Mouse (Mus musculus): ENCODE results near the gene Gpnmb. TPM values are rescaled to one million over a fixed set of nuclear protein-coding genes. Genes with fewer than 3 reads are reported as not detected.

The Gpnmb gene
- polyA plus RNA-seq, 1 experiment: 3.8 TPM

DNA sequence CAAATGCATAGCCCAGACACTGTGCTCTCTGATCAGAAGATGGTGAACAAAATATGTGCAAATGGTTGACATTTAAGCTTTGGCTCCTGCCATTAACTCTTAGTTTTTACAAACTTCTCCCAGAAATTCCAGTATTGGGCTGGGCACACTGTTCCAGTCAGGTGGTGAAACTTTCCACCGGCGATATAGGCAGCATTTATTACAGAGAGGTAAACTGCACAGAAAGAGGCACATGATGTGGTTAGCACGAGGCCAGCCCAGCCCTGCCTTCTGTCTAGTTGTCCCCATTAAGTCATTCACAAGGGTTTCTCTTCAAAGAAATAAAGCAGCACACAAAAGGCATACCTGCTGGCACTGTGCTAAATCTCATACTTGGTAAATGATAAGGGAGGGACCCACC lies 7.6 kb upstream of the Gpnmb start:
- H3K36me3 ChIP-seq (ENCODE audit: control insufficient read depth, insufficient read depth, low read length): no peaks in the 10 kb centered on the region
- WGBS: 85% methylated on average over 3 of the region's 3 CpGs
- DNase-seq (ENCODE audit: low read depth in 1 of 2, low spot score in 2 of 2): no peak
- H3K27me3 ChIP-seq (ENCODE audit: control insufficient read depth, insufficient read depth, low read length): no peaks in the 10 kb centered on the region
- H3K27ac ChIP-seq (ENCODE audit: insufficient read depth, low read length): no peak overlapping the region
- no peaks in the 10 kb centered on the region for H3K4me1 ChIP-seq (ENCODE audit: control insufficient read depth, insufficient read depth, insufficient read length)
- TF ChIP-seq CTCF (IDR thresholded peaks at IDR 0.05; ENCODE audit: extremely low read depth, insufficient read depth, insufficient read length, insufficient replicate concordance): no peak
- H3K4me3 ChIP-seq (ENCODE audit: extremely low read depth, insufficient read depth, insufficient read length): no peak overlapping the region

DNA sequence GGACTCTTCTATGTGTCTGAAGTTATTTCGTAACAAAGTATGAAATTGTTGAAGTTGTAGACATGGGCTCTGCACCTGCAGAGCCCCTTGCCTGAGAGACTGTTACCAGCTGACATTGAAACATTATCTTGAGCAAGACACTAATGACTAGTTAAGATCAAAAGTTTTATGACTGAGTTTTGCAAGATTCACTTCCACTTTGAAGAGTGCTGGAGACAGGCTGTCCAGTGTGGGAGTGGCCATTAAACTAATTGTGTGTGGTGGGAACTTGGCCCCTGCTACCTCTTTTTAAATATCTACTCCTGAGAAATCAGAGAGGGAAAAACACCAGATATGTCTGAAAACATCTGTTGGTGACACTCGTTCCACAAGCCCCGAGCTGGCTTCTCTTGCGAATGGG lies 5.1 kb upstream of the Gpnmb start:
- no peaks in the 10 kb centered on the region for H3K36me3 ChIP-seq (ENCODE audit: control insufficient read depth, insufficient read depth, low read length)
- DNase-seq (ENCODE audit: low read depth in 1 of 2, low spot score in 2 of 2): no peak
- WGBS: 82% methylated on average over 4 of the region's 4 CpGs
- no peaks in the 10 kb centered on the region for H3K27me3 ChIP-seq (ENCODE audit: control insufficient read depth, insufficient read depth, low read length)
- no peak overlapping the region for H3K4me3 ChIP-seq (ENCODE audit: extremely low read depth, insufficient read depth, insufficient read length)
- TF ChIP-seq POLR2A (IDR thresholded peaks at IDR 0.05; ENCODE audit: low read depth, low read length): no peak
- TF ChIP-seq CTCF (IDR thresholded peaks at IDR 0.05; ENCODE audit: extremely low read depth, insufficient read depth, insufficient read length, insufficient replicate concordance): no peak
- no peak overlapping the region for H3K27ac ChIP-seq (ENCODE audit: insufficient read depth, low read length)
- H3K4me1 ChIP-seq (ENCODE audit: control insufficient read depth, insufficient read depth, insufficient read length): no peaks in the 10 kb centered on the region

DNA sequence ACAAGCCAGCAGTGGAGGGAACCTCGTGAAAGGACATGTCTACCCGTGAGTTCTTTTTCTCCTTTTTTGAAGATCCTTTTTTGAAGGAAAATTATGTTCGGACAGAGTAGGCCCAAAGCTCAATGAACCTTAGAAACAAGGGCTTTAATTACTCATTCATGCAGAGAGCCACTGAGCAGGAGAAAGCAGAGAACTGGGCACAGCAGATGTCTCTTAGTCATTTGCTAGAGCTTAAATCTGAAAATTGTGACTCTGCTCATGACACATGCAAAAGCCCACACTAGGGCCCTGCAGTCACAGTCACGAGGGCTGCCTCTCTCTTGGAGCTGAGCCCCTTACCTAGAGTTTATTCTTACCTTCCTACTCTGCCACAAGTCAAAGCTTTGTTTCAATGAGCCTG lies 3.6 kb upstream of the Gpnmb start:
- Histone ChIP-seq H3K4me1 (ENCODE audit: control insufficient read depth, insufficient read depth, insufficient read length) (no peaks in the 10 kb centered on the region), H3K36me3 (ENCODE audit: control insufficient read depth, insufficient read depth, low read length) (no peaks in the 10 kb centered on the region), H3K27me3 (ENCODE audit: control insufficient read depth, insufficient read depth, low read length) (no peaks in the 10 kb centered on the region), H3K4me3 (ENCODE audit: extremely low read depth, insufficient read depth, insufficient read length) (no peak overlapping the region), H3K27ac (ENCODE audit: insufficient read depth, low read length) (no peak overlapping the region)
- DNase-seq (ENCODE audit: low read depth in 1 of 2, low spot score in 2 of 2): no peak
- TF ChIP-seq POLR2A (IDR thresholded peaks at IDR 0.05; ENCODE audit: low read depth, low read length) (no peak), CTCF (IDR thresholded peaks at IDR 0.05; ENCODE audit: extremely low read depth, insufficient read depth, insufficient read length, insufficient replicate concordance) (no peak)
- WGBS: 83% methylated on average over 4 of the region's 4 CpGs

DNA sequence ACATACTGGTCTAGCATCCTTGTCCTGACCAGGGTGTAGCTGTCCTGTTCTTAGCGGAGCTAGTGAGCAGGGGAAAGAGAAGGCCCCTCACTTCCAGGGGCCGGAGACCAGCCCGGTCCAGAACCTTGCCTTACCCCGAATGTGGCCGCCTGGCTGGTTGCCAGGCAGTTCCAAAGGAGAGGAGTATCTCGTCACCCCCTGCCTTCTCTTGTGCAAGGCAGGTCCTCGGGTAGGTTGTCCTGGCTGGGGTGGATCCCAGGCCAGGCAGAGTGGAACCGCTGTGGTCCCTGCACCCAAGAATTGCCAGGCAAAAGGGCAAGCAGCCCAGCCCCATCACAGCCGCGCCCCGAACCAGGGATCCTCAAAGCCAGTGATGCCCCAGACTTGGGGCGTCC lies 919 bp downstream of the Gpnmb start:
- Histone ChIP-seq H3K27me3 (ENCODE audit: control insufficient read depth, insufficient read depth, low read length) (no peaks in the 10 kb centered on the region), H3K4me1 (ENCODE audit: control insufficient read depth, insufficient read depth, insufficient read length) (no peaks in the 10 kb centered on the region), H3K4me3 (ENCODE audit: extremely low read depth, insufficient read depth, insufficient read length) (no peak overlapping the region), H3K27ac (ENCODE audit: insufficient read depth, low read length) (no peak overlapping the region), H3K36me3 (ENCODE audit: control insufficient read depth, insufficient read depth, low read length) (no peaks in the 10 kb centered on the region)
- TF ChIP-seq POLR2A (IDR thresholded peaks at IDR 0.05; ENCODE audit: low read depth, low read length) (no peak), CTCF (IDR thresholded peaks at IDR 0.05; ENCODE audit: extremely low read depth, insufficient read depth, insufficient read length, insufficient replicate concordance) (no peak)
- no peak for DNase-seq (ENCODE audit: low read depth in 1 of 2, low spot score in 2 of 2)
- 79% methylated on average over 12 of the region's 12 CpGs for WGBS

GRCm38 (mm10) chr6:49039470-49040180 lies 3.3 kb downstream of the Gpnmb start:
- 14% methylated on average over 18 of the region's 18 CpGs for WGBS
- peak; percentile 70; the same call in 1 of the 2 replicates for TF ChIP-seq CTCF (IDR thresholded peaks at IDR 0.05; ENCODE audit: extremely low read depth, insufficient read depth, insufficient read length, insufficient replicate concordance)
- no peak for TF ChIP-seq POLR2A (IDR thresholded peaks at IDR 0.05; ENCODE audit: low read depth, low read length)

DNA sequence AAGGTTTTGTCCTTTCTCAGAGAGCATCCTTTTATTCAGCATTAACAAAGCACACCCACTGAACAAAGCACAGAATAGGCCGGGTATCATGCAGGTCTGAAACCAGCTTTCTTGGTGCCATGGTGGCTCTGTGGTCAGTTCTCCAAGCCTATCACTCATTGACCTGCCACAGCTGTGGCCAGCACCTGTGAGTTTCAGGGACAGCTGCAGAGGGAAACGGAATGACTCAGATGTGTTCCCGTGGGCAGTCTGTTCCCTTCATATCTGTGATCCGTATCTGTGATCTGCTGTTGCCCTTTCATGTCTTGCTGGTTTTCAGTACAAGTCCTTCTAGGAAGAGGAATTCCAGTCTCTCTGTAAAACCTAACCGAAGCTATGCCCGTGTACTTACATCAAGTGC lies 10.2 kb downstream of the Gpnmb start:
- no peak for DNase-seq (ENCODE audit: low read depth in 1 of 2, low spot score in 2 of 2)
- Histone ChIP-seq H3K27ac (ENCODE audit: insufficient read depth, low read length) (no peak overlapping the region), H3K36me3 (ENCODE audit: control insufficient read depth, insufficient read depth, low read length) (no peaks in the 10 kb centered on the region), H3K27me3 (ENCODE audit: control insufficient read depth, insufficient read depth, low read length) (no peaks in the 10 kb centered on the region), H3K4me3 (ENCODE audit: extremely low read depth, insufficient read depth, insufficient read length) (no peak overlapping the region), H3K4me1 (ENCODE audit: control insufficient read depth, insufficient read depth, insufficient read length) (no peaks in the 10 kb centered on the region)
- TF ChIP-seq POLR2A (IDR thresholded peaks at IDR 0.05; ENCODE audit: low read depth, low read length) (no peak), CTCF (IDR thresholded peaks at IDR 0.05; ENCODE audit: extremely low read depth, insufficient read depth, insufficient read length, insufficient replicate concordance) (no peak)
- WGBS: 77% methylated on average over 6 of the region's 6 CpGs

More at GRCm38 (mm10) chr6:49039470-49040180, 3.3 kb downstream of the Gpnmb start:
- peak; percentile 26 to 55 for DNase-seq (ENCODE audit: low read depth in 1 of 2, low spot score in 2 of 2)
- Histone ChIP-seq H3K36me3 (ENCODE audit: control insufficient read depth, insufficient read depth, low read length) (no peaks in the 10 kb centered on the region), H3K27me3 (ENCODE audit: control insufficient read depth, insufficient read depth, low read length) (no peaks in the 10 kb centered on the region), H3K27ac (ENCODE audit: insufficient read depth, low read length) (no peak overlapping the region), H3K4me3 (ENCODE audit: extremely low read depth, insufficient read depth, insufficient read length) (peak overlapping the region; percentile 35; the same call in 1 of the 2 replicates), H3K4me1 (ENCODE audit: control insufficient read depth, insufficient read depth, insufficient read length) (no peaks in the 10 kb centered on the region)

DNA sequence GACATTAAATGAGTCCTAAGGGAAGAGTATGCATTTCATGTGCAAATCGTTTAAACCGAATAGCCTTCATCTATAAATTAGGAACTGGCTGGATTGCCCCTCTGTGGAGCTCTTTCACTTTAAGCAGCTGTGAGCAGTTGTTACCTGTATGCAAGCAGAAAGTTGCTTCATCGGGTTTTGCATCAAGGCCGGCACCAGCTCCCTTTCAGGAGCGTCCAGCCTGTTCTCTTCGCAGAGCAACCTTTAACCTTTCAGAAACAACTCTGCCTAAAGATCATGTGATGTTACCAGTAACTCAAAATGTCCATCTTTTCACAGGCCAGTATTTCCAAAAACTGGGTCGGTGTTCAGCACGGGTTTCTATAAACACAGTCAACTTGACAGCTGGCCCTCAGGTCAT lies 10.6 kb downstream of the Gpnmb start:
- WGBS: 83% methylated on average over 8 of the region's 8 CpGs
- TF ChIP-seq CTCF (IDR thresholded peaks at IDR 0.05; ENCODE audit: extremely low read depth, insufficient read depth, insufficient read length, insufficient replicate concordance) (no peak), POLR2A (IDR thresholded peaks at IDR 0.05; ENCODE audit: low read depth, low read length) (no peak)
- no peak for DNase-seq (ENCODE audit: low read depth in 1 of 2, low spot score in 2 of 2)
- Histone ChIP-seq H3K27ac (ENCODE audit: insufficient read depth, low read length) (no peak overlapping the region), H3K27me3 (ENCODE audit: control insufficient read depth, insufficient read depth, low read length) (no peaks in the 10 kb centered on the region), H3K4me3 (ENCODE audit: extremely low read depth, insufficient read depth, insufficient read length) (no peak overlapping the region), H3K4me1 (ENCODE audit: control insufficient read depth, insufficient read depth, insufficient read length) (no peaks in the 10 kb centered on the region), H3K36me3 (ENCODE audit: control insufficient read depth, insufficient read depth, low read length) (no peaks in the 10 kb centered on the region)
